Mouse (Mus musculus) myocyte (in vitro differentiated cells): ENCODE measurements at regions not wholly inside any gene's neighbourhood (a gene's known extent, or its start where the extent isn't known, plus 50 kb on each side); places are given as distances from the start of the nearest gene placed in this dataset.

Experiments
- CEBPB ChIP-seq: IDR thresholded peaks from 2 replicates; pipeline ENCODE4 v1.6.1; 2011; ENCODE audit warnings: mild to moderate bottlenecking, moderate library complexity; ENCODE audit not compliant: poor library complexity, insufficient read depth, severe bottlenecking
- E2F4 ChIP-seq: IDR thresholded peaks from one replicate; pipeline ENCODE4 v1.6.1; 2011; ENCODE audit warnings: mild to moderate bottlenecking, control low read depth, moderate library complexity; ENCODE audit not compliant: insufficient read depth
- POLR2A ChIP-seq: IDR thresholded peaks from one replicate; pipeline ENCODE4 v1.6.1; 2011; ENCODE audit warnings: low read depth, mild to moderate bottlenecking, control low read depth, moderate library complexity; ENCODE audit not compliant: insufficient read length
- SRF ChIP-seq: IDR thresholded peaks from one replicate; pipeline ENCODE4 v1.6.1; 2011; ENCODE audit warnings: low read depth; ENCODE audit not compliant: control insufficient read depth, insufficient read length

DNA sequence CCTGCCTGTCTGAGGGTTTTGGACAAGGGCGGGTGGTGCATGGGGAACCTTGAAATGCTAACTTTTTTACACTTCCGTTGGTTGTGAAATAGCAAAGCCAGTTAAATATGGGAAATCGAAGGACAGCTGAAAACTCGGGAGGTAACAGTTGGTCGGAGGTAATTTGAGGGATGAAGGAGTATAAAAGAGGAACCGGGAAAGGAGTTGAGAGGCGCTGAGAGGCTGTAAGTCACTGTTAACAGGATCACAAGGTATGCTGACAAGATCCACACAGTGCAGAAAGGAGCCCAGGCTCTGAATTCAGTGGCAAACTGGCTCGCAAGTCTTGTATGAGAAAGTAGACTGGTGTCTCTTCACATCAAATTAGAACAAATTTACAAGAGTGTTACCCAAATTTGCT, 299.9 kb upstream of the Adgrl2 start:
- no peak for TF ChIP-seq E2F4
- no peak for TF ChIP-seq POLR2A
- no peak for TF ChIP-seq SRF
- TF ChIP-seq CEBPB, result no peak
